Mouse (Mus musculus): ENCODE measurements around the gene Nt5dc3.

GRCm38 (mm10) chr10:86863429-86863828, 84.6 kb downstream of the Nt5dc3 start:
- no peak for TF ChIP-seq GATA1 (IDR thresholded peaks at IDR 0.05; ENCODE audit: borderline replicate concordance, low read length)
- no peak for TF ChIP-seq FLI1 (IDR thresholded peaks at IDR 0.05; ENCODE audit: low read length)
